9 mouse cellular contexts compared by ENCODE assay signal in the genomic region with DNA sequence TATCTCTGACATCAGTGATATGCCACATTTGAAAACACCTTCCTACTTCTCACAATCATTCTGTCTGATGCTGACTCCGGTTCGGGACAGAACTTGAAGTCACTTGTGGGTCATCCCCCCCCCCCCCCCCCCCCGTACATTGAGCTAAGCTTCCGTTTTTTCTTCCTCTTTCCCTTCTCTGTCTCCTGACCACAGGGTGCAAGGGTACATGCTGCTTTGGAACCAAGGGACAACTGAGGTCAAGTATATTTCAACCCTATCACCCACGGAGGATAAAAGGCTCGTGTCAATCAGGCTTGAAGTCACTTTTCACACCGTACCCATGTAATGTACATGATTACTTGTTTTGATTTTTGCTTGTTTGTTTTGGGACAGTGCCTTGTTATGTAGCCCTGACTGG. TPM values are rescaled to one million over a fixed set of nuclear protein-coding genes. Genes with fewer than 3 reads are reported as not detected.
A peak's percentile ranks its signal among the peaks of the same experiment; 100 is the strongest.
DNase-seq lines count a peak whose midpoint lies in the region; ATAC-seq and TF ChIP-seq lines count a peak whose summit lies in the region.
"Had no signal": no experiment of that assay in that cellular context is flagged by ENCODE, and none has a peak within 500 bp of the region (broad histone marks: within the 10 kb centered on the region; RNA-seq: fewer than 3 reads in every experiment).

No protein-coding gene starts in this region.

- H3K27me3 ChIP-seq in kidney, postnatal 0 days (ENCODE audit: insufficient read depth, low read length), result peaks cover 5% of the 10 kb centered on the region; the same call in 1 of the 2 replicates
- H3K27me3 ChIP-seq in forebrain, embryonic 13.5 days, result 0 out of 2 replicates have a peak, but pooled peaks cover 5% of the 10 kb centered on the region
- H3K27me3 ChIP-seq in limb, embryonic 14.5 days (ENCODE audit: control insufficient read depth, insufficient read depth, low read length), result peaks cover 28% of the 10 kb centered on the region
- peaks cover 6% of the 10 kb centered on the region for H3K27me3 ChIP-seq in neural tube, embryonic 14.5 days (ENCODE audit: control insufficient read depth, insufficient read depth, low read length)

- H3K9me3 ChIP-seq in kidney, postnatal 0 days (replicated peaks; ENCODE audit: low read length), result no peaks in the 10 kb centered on the region
- H3K9me3 ChIP-seq in forebrain, embryonic 13.5 days (replicated peaks), result 0 out of 2 replicates have a peak, but pooled peaks cover 4% of the 10 kb centered on the region
- no peaks in the 10 kb centered on the region for H3K9me3 ChIP-seq in limb, embryonic 14.5 days (ENCODE audit: control insufficient read depth, low read length)
- no peaks in the 10 kb centered on the region for H3K9me3 ChIP-seq in neural tube, embryonic 14.5 days (ENCODE audit: control insufficient read depth, low read length)

- no peak overlapping the region; the same call in 1 of the 2 replicates for H3K9ac ChIP-seq in kidney, postnatal 0 days (ENCODE audit: low read depth, low read length)
- no peak overlapping the region; the same call in 1 of the 2 replicates for H3K9ac ChIP-seq in forebrain, embryonic 13.5 days
- peak overlapping the region; percentile 62; the same call in 1 of the 2 replicates for H3K9ac ChIP-seq in limb, embryonic 14.5 days (ENCODE audit: low read depth, low read length, severe bottlenecking)
- H3K9ac ChIP-seq in neural tube, embryonic 14.5 days (replicated peaks; ENCODE audit: low read depth, low read length), result no peak overlapping the region

- DNase-seq in kidney, postnatal 0 days (ENCODE audit: low spot score), result no peak
- DNase-seq in kidney, adult 11 months, result no peak
- DNase-seq in limb, embryonic 14.5 days (ENCODE audit: low spot score), result no peak
- DNase-seq in urinary bladder, postnatal 36 days (ENCODE audit: low spot score in 2 of 2), result no peak
- no peak for DNase-seq in layer of hippocampus, postnatal 14 days (ENCODE audit: low spot score in 2 of 2)
- no peak for DNase-seq in right cerebral cortex, postnatal 4 days

- H3K4me1 ChIP-seq in kidney, postnatal 0 days (replicated peaks; ENCODE audit: insufficient read depth, low read length), result peaks cover 11% of the 10 kb centered on the region; the same call in 1 of the 2 replicates
- peaks cover 31% of the 10 kb centered on the region for H3K4me1 ChIP-seq in forebrain, embryonic 13.5 days
- H3K4me1 ChIP-seq in limb, embryonic 14.5 days (ENCODE audit: control insufficient read depth, insufficient read depth, low read length), result peaks cover 22% of the 10 kb centered on the region
- H3K4me1 ChIP-seq in neural tube, embryonic 14.5 days (ENCODE audit: control insufficient read depth, insufficient read depth, low read length), result peaks cover 8% of the 10 kb centered on the region

- WGBS in kidney, postnatal 0 days, result 15% methylated on average over 6 of the region's 7 CpGs
- WGBS in forebrain, embryonic 13.5 days, result 14% methylated on average over 7 of the region's 7 CpGs
- WGBS in limb, embryonic 14.5 days, result 24% methylated on average over 6 of the region's 7 CpGs
- WGBS in neural tube, embryonic 14.5 days, result 28% methylated on average over 7 of the region's 7 CpGs

- H3K36me3 ChIP-seq in kidney, postnatal 0 days (ENCODE audit: insufficient read depth, low read length), result no peaks in the 10 kb centered on the region
- no peaks in the 10 kb centered on the region for H3K36me3 ChIP-seq in forebrain, embryonic 13.5 days (ENCODE audit: poor library complexity, severe bottlenecking)
- H3K36me3 ChIP-seq in limb, embryonic 14.5 days (ENCODE audit: control insufficient read depth, insufficient read depth, low read length), result no peaks in the 10 kb centered on the region
- H3K36me3 ChIP-seq in neural tube, embryonic 14.5 days (ENCODE audit: control insufficient read depth, insufficient read depth, low read length), result no peaks in the 10 kb centered on the region
- H3K36me3 ChIP-seq: G1E had no signal

- no peak for TF ChIP-seq POLR2A in limb, embryonic 14.5 days (IDR thresholded peaks at IDR 0.05; ENCODE audit: borderline replicate concordance, extremely low read depth, insufficient read depth, insufficient read length)

- H3K4me2 ChIP-seq in kidney, postnatal 0 days (ENCODE audit: low read length), result peak overlapping the region; percentile 98
- peak overlapping the region; percentile 97 for H3K4me2 ChIP-seq in forebrain, embryonic 13.5 days
- peak overlapping the region; percentile 99 for H3K4me2 ChIP-seq in limb, embryonic 14.5 days (replicated peaks; ENCODE audit: low read depth, low read length, severe bottlenecking)
- peak overlapping the region; percentile 100 for H3K4me2 ChIP-seq in neural tube, embryonic 14.5 days (ENCODE audit: low read depth, low read length)

- peak overlapping the region; percentile 51 for H3K4me3 ChIP-seq in kidney, postnatal 0 days (replicated peaks; ENCODE audit: low read depth, low read length)
- peak overlapping the region; percentile 59 for H3K4me3 ChIP-seq in forebrain, embryonic 13.5 days
- peak overlapping the region; percentile 55 for H3K4me3 ChIP-seq in limb, embryonic 14.5 days (replicated peaks; ENCODE audit: low read length)
- H3K4me3 ChIP-seq in neural tube, embryonic 14.5 days (ENCODE audit: low read depth, low read length), result peak overlapping the region; percentile 56; the same call in 1 of the 2 replicates

- no peak for TF ChIP-seq CTCF in kidney, postnatal 0 days (IDR thresholded peaks at IDR 0.05; ENCODE audit: low read depth)

- no peak overlapping the region for H3K27ac ChIP-seq in kidney, postnatal 0 days
- no peak overlapping the region for H3K27ac ChIP-seq in forebrain, embryonic 13.5 days
- no peak overlapping the region for H3K27ac ChIP-seq in limb, embryonic 14.5 days (replicated peaks; ENCODE audit: low read depth, low read length)
- H3K27ac ChIP-seq in neural tube, embryonic 14.5 days (ENCODE audit: low read depth, low read length), result no peak overlapping the region

- no peak for ATAC-seq in kidney, postnatal 0 days (replicated peaks; ENCODE audit: low FRiP score, low read depth)
- no peak; the same call in 1 of the 2 replicates for ATAC-seq in forebrain, embryonic 13.5 days
- ATAC-seq in limb, embryonic 14.5 days (ENCODE audit: low FRiP score, low read depth), result no peak
- ATAC-seq in neural tube, embryonic 14.5 days (ENCODE audit: low read depth), result no peak

RNA-seq across cellular contexts. Expression of a gene that starts 0.2 kb away (rescaled TPM):
- 2.0 and 2.3 TPM in 2 replicates for polyA plus RNA-seq in kidney, postnatal 0 days (2015; fragmentation: Nextera tagmentation; extraction: Ambion mirVana)
- polyA plus RNA-seq in forebrain, embryonic 13.5 days (2015; fragmentation: Nextera tagmentation; extraction: Ambion mirVana), result 4.2 and 5.4 TPM in 2 replicates
- polyA plus RNA-seq in limb, embryonic 14.5 days (2012; rRNA removed), result 6.4 and 6.9 TPM in 2 replicates
- polyA plus RNA-seq in limb, embryonic 14.5 days (2014; fragmentation: Nextera tagmentation; extraction: Ambion mirVana), result 2.8 and 3.6 TPM in 2 replicates
- polyA plus RNA-seq in neural tube, embryonic 14.5 days (2014; fragmentation: Nextera tagmentation; extraction: Ambion mirVana), result 3.9 and 5.3 TPM in 2 replicates
- total RNA-seq in layer of hippocampus, postnatal 14 days (2021), result 1 to 10 TPM; 5.2 to 5.5 TPM
